Mouse (Mus musculus) CH12.LX (cell line): ENCODE data around the gene Actrt2.

Experiments
- CTCF ChIP-seq, 2 experiments: IDR thresholded peaks in 1 of 2; conservative IDR thresholded peaks in 1 of 2; 2 replicates each; pipeline ENCODE4 v1.5.1; 2011 to 2012; ENCODE audit warnings: low read depth in 2 of 2, low read length in 2 of 2, improper control_type of control experiment in 1 of 2, inconsistent platforms in 1 of 2, mild to moderate bottlenecking in 1 of 2, moderate library complexity in 1 of 2
- KAT2A ChIP-seq: IDR thresholded peaks from 2 replicates; pipeline ENCODE4 v1.6.1; 2012; ENCODE audit warnings: low read length, improper control_type of control experiment, inconsistent platforms; ENCODE audit not compliant: insufficient replicate concordance
- MAX ChIP-seq: IDR thresholded peaks from 2 replicates; pipeline ENCODE4 v1.6.1; 2011; ENCODE audit warnings: low read length, improper control_type of control experiment
- NELFE ChIP-seq: IDR thresholded peaks from 2 replicates; pipeline ENCODE4 v1.6.1; 2011; ENCODE audit warnings: low read depth, low read length, improper control_type of control experiment
- NRF1 ChIP-seq: IDR thresholded peaks from 2 replicates; pipeline ENCODE4 v1.6.1; 2014; ENCODE audit warnings: low read depth, mild to moderate bottlenecking, inconsistent platforms, low read length, improper control_type of control experiment, moderate library complexity
- PAX5 ChIP-seq: IDR thresholded peaks from 2 replicates; pipeline ENCODE4 v1.6.1; 2012; ENCODE audit warnings: low read length, inconsistent platforms, mixed read lengths
- POLR2A ChIP-seq: IDR thresholded peaks from 2 replicates; pipeline ENCODE4 v1.6.1; 2011; ENCODE audit warnings: low read depth, mild to moderate bottlenecking, improper control_type of control experiment, low read length
- TCF12 ChIP-seq: IDR thresholded peaks from 2 replicates; pipeline ENCODE4 v1.6.1; 2014; ENCODE audit warnings: low read depth, mild to moderate bottlenecking, inconsistent platforms, low read length, improper control_type of control experiment
- USF2 ChIP-seq: conservative IDR thresholded peaks from 2 replicates; pipeline ENCODE4 v1.6.1; 2011; ENCODE audit warnings: low read depth, low read length, improper control_type of control experiment
- ZKSCAN1 ChIP-seq: IDR thresholded peaks from 2 replicates; pipeline ENCODE4 v1.6.1; 2012; ENCODE audit warnings: low read depth, inconsistent platforms, low read length, improper control_type of control experiment, borderline replicate concordance

GRCm38 (mm10) chr4:154625710-154626109 lies 42.0 kb downstream of the Actrt2 start:
- no peak for TF ChIP-seq KAT2A
- TF ChIP-seq USF2 = no peak
- TF ChIP-seq ZKSCAN1 = no peak
- TF ChIP-seq CTCF (conservative IDR thresholded peaks at IDR 0.05 in 1 of 2, IDR thresholded peaks at IDR 0.05 in 1 of 2; ENCODE audit: low read depth in 2 of 2, low read length in 2 of 2) = no peak
- TF ChIP-seq POLR2A = no peak
- TF ChIP-seq PAX5 = no peak
- no peak for TF ChIP-seq MAX
- no peak for TF ChIP-seq NRF1
- no peak for TF ChIP-seq TCF12
- no peak for TF ChIP-seq NELFE
